Mouse (Mus musculus) hindbrain, embryonic 16.5 days (tissue): ENCODE data around the gene Fyco1. TPM values are rescaled to one million over a fixed set of nuclear protein-coding genes. Genes with fewer than 3 reads are reported as not detected.
"Not testable (repeated sequence)": the region's sequence is repeated elsewhere in the genome, so short reads cannot be mapped to it uniquely, and the experiment has no call there.

ENCODE experiments used
- ATAC-seq: fragments of 200-750 bp; cut with Nextera tagmentation; 2 replicates; pipeline ENCODE4 v1.8.0; 2017; ENCODE audit warnings: moderate TSS enrichment, moderate library complexity
- H3K27ac ChIP-seq: fragments of 300-500 bp; sonication (generic); 2 replicates; pipeline ENCODE4 v1.5.1; 2014; ENCODE audit warnings: low read depth, mild to moderate bottlenecking, control low read depth, low read length, moderate library complexity
- H3K27me3 ChIP-seq: fragments of 300-500 bp; sonication (generic); replicated peaks from 2 replicates; pipeline ENCODE4 v1.6.1; 2014; ENCODE audit warnings: low read length; ENCODE audit not compliant: control insufficient read depth, insufficient read depth
- H3K36me3 ChIP-seq: fragments of 300-500 bp; sonication (generic); 2 replicates; pipeline ENCODE4 v1.6.1; 2014; ENCODE audit warnings: mild to moderate bottlenecking, low read length, moderate library complexity, mixed read lengths; ENCODE audit not compliant: control insufficient read depth, insufficient read depth
- H3K4me1 ChIP-seq: fragments of 300-500 bp; sonication (generic); 2 replicates; pipeline ENCODE4 v1.6.1; 2014; ENCODE audit warnings: low read depth, low read length; ENCODE audit not compliant: control insufficient read depth, insufficient read depth
- H3K4me2 ChIP-seq: fragments of 300-500 bp; sonication (generic); 2 replicates; pipeline ENCODE4 v1.6.1; 2014; ENCODE audit warnings: mild to moderate bottlenecking, low read length, control low read depth, moderate library complexity
- H3K4me3 ChIP-seq: fragments of 300-500 bp; sonication (generic); 2 replicates; pipeline ENCODE4 v1.5.1; 2014; ENCODE audit warnings: mild to moderate bottlenecking, low read length, control low read depth, moderate library complexity
- H3K9ac ChIP-seq: fragments of 300-500 bp; sonication (generic); 2 replicates; pipeline ENCODE4 v1.6.1; 2014; ENCODE audit warnings: low read depth, mild to moderate bottlenecking, control low read depth, low read length, moderate library complexity
- H3K9me3 ChIP-seq: fragments of 300-500 bp; sonication (generic); 2 replicates; pipeline ENCODE4 v1.6.1; 2014; ENCODE audit warnings: mild to moderate bottlenecking, low read length, moderate library complexity; ENCODE audit not compliant: control insufficient read depth
- WGBS: fragments of 180-500 bp; shearing (Covaris S2); extraction: QIAGEN DNeasy Blood & Tissue Kit; methylation state at CpG from one replicate; pipeline ENCODE4 v1.1.7; 2014; 5-methylcytosine and 5-hydroxymethylcytosine counted together
- polyA plus RNA-seq: library from polyadenylated mRNA; unstranded; fragments of >200 nt; fragmentation: Nextera tagmentation; extraction: Ambion mirVana; gene quantifications from 2 replicates; pipeline ENCODE4 v1.2.1, GENCODE M21; 2015

Gene Fyco1
- polyA plus RNA-seq, 1 experiment from 2014 or later, result 17.0 TPM

- Histone ChIP-seq H3K9me3 (no peaks in the 10 kb centered on the region), H3K4me1 (no peaks in the 10 kb centered on the region), H3K27ac (no peak overlapping the region), H3K36me3 (no peaks in the 10 kb centered on the region), H3K4me3 (no peak overlapping the region), H3K4me2 (no peak overlapping the region), H3K27me3 (no peaks in the 10 kb centered on the region), H3K9ac (no peak overlapping the region)
- ATAC-seq, result no peak
Observed at GRCm38 (mm10) chr9:123802896-123803295, 48.8 kb downstream of the Fyco1 start.

- ATAC-seq, result no peak
- no peak overlapping the region for H3K4me2 ChIP-seq
- no peaks in the 10 kb centered on the region for H3K27me3 ChIP-seq
- no peak overlapping the region for H3K27ac ChIP-seq
- no peak overlapping the region for H3K9ac ChIP-seq
- no peak overlapping the region for H3K4me3 ChIP-seq
- H3K9me3 ChIP-seq, result no peaks in the 10 kb centered on the region
- H3K36me3 ChIP-seq, result no peaks in the 10 kb centered on the region
- WGBS, result 96% methylated on average over 2 of the region's 2 CpGs
- H3K4me1 ChIP-seq, result no peaks in the 10 kb centered on the region
Observed at GRCm38 (mm10) chr9:123802421-123802820, 49.3 kb downstream of the Fyco1 start.

- Histone ChIP-seq H3K27me3 (no peaks in the 10 kb centered on the region), H3K4me2 (no peak overlapping the region), H3K9ac (no peak overlapping the region), H3K4me3 (no peak overlapping the region), H3K36me3 (no peaks in the 10 kb centered on the region), H3K27ac (no peak overlapping the region), H3K4me1 (no peaks in the 10 kb centered on the region), H3K9me3 (no peaks in the 10 kb centered on the region)
- 100% methylated on average over 1 of the region's 1 CpGs for WGBS
- ATAC-seq, result no peak
Observed at GRCm38 (mm10) chr9:123801527-123801926, 50.2 kb downstream of the Fyco1 start.

GRCm38 (mm10) chr9:123796174-123796573 is 55.5 kb downstream of the Fyco1 start:
- 79% methylated on average over 3 of the region's 3 CpGs for whole genome bisulfite sequencing
- Histone ChIP-seq H3K27ac (no peak overlapping the region), H3K36me3 (peaks cover 19% of the 10 kb centered on the region), H3K9ac (no peak overlapping the region), H3K9me3 (no peaks in the 10 kb centered on the region), H3K4me2 (no peak overlapping the region), H3K27me3 (no peaks in the 10 kb centered on the region), H3K4me1 (no peaks in the 10 kb centered on the region), H3K4me3 (no peak overlapping the region)
- 0 out of 2 replicates have a peak, but pooled peaks have one; percentile 72 for ATAC-seq

GRCm38 (mm10) chr9:123788855-123789529 is 62.7 kb downstream of the Fyco1 start:
- H3K4me2 ChIP-seq, result no peak overlapping the region
- 77% methylated on average over 4 of the region's 4 CpGs for WGBS
- peaks cover 8% of the 10 kb centered on the region for H3K36me3 ChIP-seq
- no peaks in the 10 kb centered on the region for H3K4me1 ChIP-seq
- ATAC-seq, result no peak
- H3K4me3 ChIP-seq, result no peak overlapping the region
- no peak overlapping the region for H3K9ac ChIP-seq
- H3K27ac ChIP-seq, result no peak overlapping the region
- 0 out of 2 replicates have a peak, but pooled peaks cover under 1% of the 10 kb centered on the region for H3K9me3 ChIP-seq
- H3K27me3 ChIP-seq, result no peaks in the 10 kb centered on the region

GRCm38 (mm10) chr9:123773299-123773698 is 78.4 kb downstream of the Fyco1 start:
- WGBS, result 45% methylated on average over 2 of the region's 2 CpGs
- H3K27ac ChIP-seq, H3K9me3 ChIP-seq, H3K27me3 ChIP-seq, H3K36me3 ChIP-seq, H3K4me3 ChIP-seq, H3K4me1 ChIP-seq, H3K9ac ChIP-seq, ATAC-seq, H3K4me2 ChIP-seq: not testable (repeated sequence)

GRCm38 (mm10) chr9:123769532-123769931 is 82.2 kb downstream of the Fyco1 start:
- WGBS, result 71% methylated on average over 6 of the region's 6 CpGs
- H3K9ac ChIP-seq, result no peak overlapping the region
- H3K4me3 ChIP-seq, result no peak overlapping the region
- H3K4me1 ChIP-seq, result no peaks in the 10 kb centered on the region
- H3K4me2 ChIP-seq, result no peak overlapping the region
- H3K9me3 ChIP-seq, result no peaks in the 10 kb centered on the region
- no peaks in the 10 kb centered on the region for H3K27me3 ChIP-seq
- no peaks in the 10 kb centered on the region for H3K36me3 ChIP-seq
- no peak for ATAC-seq
- no peak overlapping the region for H3K27ac ChIP-seq

GRCm38 (mm10) chr9:123768443-123768842 is 83.3 kb downstream of the Fyco1 start:
- Histone ChIP-seq H3K4me1 (no peaks in the 10 kb centered on the region), H3K27me3 (no peaks in the 10 kb centered on the region), H3K27ac (no peak overlapping the region), H3K36me3 (no peaks in the 10 kb centered on the region), H3K9ac (no peak overlapping the region), H3K4me3 (no peak overlapping the region), H3K9me3 (no peaks in the 10 kb centered on the region), H3K4me2 (no peak overlapping the region)
- ATAC-seq, result no peak
- 91% methylated on average over 1 of the region's 1 CpGs for WGBS

GRCm38 (mm10) chr9:123766996-123767395 is 84.7 kb downstream of the Fyco1 start:
- Histone ChIP-seq H3K4me2 (no peak overlapping the region), H3K4me1 (no peaks in the 10 kb centered on the region), H3K27ac (no peak overlapping the region), H3K27me3 (no peaks in the 10 kb centered on the region), H3K9me3 (no peaks in the 10 kb centered on the region), H3K9ac (no peak overlapping the region), H3K4me3 (no peak overlapping the region), H3K36me3 (no peaks in the 10 kb centered on the region)
- no peak for ATAC-seq
- 85% methylated on average over 3 of the region's 3 CpGs for whole genome bisulfite sequencing
